Comparison of ENCODE assay signal across 18 mouse cellular contexts in genomic region chr17:75368580-75368979, GRCm38 (mm10).
A peak's percentile ranks its signal among the peaks of the same experiment; 100 is the strongest.
DNase-seq lines count a peak whose midpoint lies in the region; ATAC-seq and TF ChIP-seq lines count a peak whose summit lies in the region.
"Had no signal": no experiment of that assay in that cellular context is flagged by ENCODE, and none has a peak within 500 bp of the region (broad histone marks: within the 10 kb centered on the region; RNA-seq: fewer than 3 reads in every experiment).

No protein-coding gene starts in this region.

- H3K4me2 ChIP-seq in heart, embryonic 12.5 days, result no peak overlapping the region
- no peak overlapping the region for H3K4me2 ChIP-seq in lung, postnatal 0 days (replicated peaks; ENCODE audit: low read depth, low read length)
- H3K4me2 ChIP-seq in stomach, postnatal 0 days (replicated peaks; ENCODE audit: low read depth), result no peak overlapping the region
- no peak overlapping the region for H3K4me2 ChIP-seq in neural tube, embryonic 15.5 days
- H3K4me2 ChIP-seq: heart, embryonic 15.5 days; hindbrain, embryonic 13.5 days; liver, embryonic 15.5 days; midbrain, embryonic 13.5 days had no signal

- no peak overlapping the region for H3K9ac ChIP-seq in heart, embryonic 12.5 days
- no peak overlapping the region for H3K9ac ChIP-seq in lung, postnatal 0 days (replicated peaks; ENCODE audit: low read depth)
- H3K9ac ChIP-seq in stomach, postnatal 0 days (ENCODE audit: low read length), result no peak overlapping the region
- H3K9ac ChIP-seq in neural tube, embryonic 15.5 days (replicated peaks), result no peak overlapping the region
- H3K9ac ChIP-seq: forebrain, postnatal 0 days; heart, embryonic 15.5 days; hindbrain, embryonic 13.5 days; liver, embryonic 15.5 days; midbrain, embryonic 13.5 days had no signal

- H3K9me3 ChIP-seq in heart, embryonic 12.5 days (replicated peaks), result no peaks in the 10 kb centered on the region
- H3K9me3 ChIP-seq in lung, postnatal 0 days (ENCODE audit: low read length), result no peaks in the 10 kb centered on the region
- H3K9me3 ChIP-seq in stomach, postnatal 0 days (ENCODE audit: control insufficient read depth, low read length), result no peaks in the 10 kb centered on the region
- H3K9me3 ChIP-seq in neural tube, embryonic 15.5 days (replicated peaks), result no peaks in the 10 kb centered on the region
- H3K9me3 ChIP-seq: heart, embryonic 15.5 days; hindbrain, embryonic 13.5 days; liver, embryonic 15.5 days; midbrain, embryonic 13.5 days had no signal

- peak; percentile 51; the same call in 1 of the 2 replicates for TF ChIP-seq EP300 in lung, postnatal 0 days (IDR thresholded peaks at IDR 0.05)
- no peak for TF ChIP-seq EP300 in stomach, postnatal 0 days (optimal IDR thresholded peaks at IDR 0.05)

- 0 out of 2 replicates have a peak, but pooled peaks cover 2% of the 10 kb centered on the region for H3K4me1 ChIP-seq in heart, embryonic 12.5 days (replicated peaks)
- peaks cover 4% of the 10 kb centered on the region; the same call in 1 of the 2 replicates for H3K4me1 ChIP-seq in lung, adult 2 months (ENCODE audit: control insufficient read depth, insufficient read depth, low read length)
- no peaks in the 10 kb centered on the region for H3K4me1 ChIP-seq in lung, postnatal 0 days (ENCODE audit: insufficient read depth, low read depth, low read length)
- no peaks in the 10 kb centered on the region for H3K4me1 ChIP-seq in stomach, postnatal 0 days (replicated peaks; ENCODE audit: control insufficient read depth, insufficient read depth)
- H3K4me1 ChIP-seq in neural tube, embryonic 15.5 days, result no peaks in the 10 kb centered on the region
- H3K4me1 ChIP-seq: heart, embryonic 15.5 days; hindbrain, embryonic 13.5 days; liver, embryonic 15.5 days; midbrain, embryonic 13.5 days had no signal

- H3K36me3 ChIP-seq in heart, embryonic 12.5 days, result peaks cover 44% of the 10 kb centered on the region
- H3K36me3 ChIP-seq in lung, postnatal 0 days (ENCODE audit: insufficient read depth, low read length), result no peaks in the 10 kb centered on the region; the same call in 1 of the 2 replicates
- no peaks in the 10 kb centered on the region for H3K36me3 ChIP-seq in stomach, postnatal 0 days (ENCODE audit: control insufficient read depth, insufficient read depth, low read length)
- H3K36me3 ChIP-seq in neural tube, embryonic 15.5 days, result no peaks in the 10 kb centered on the region
- H3K36me3 ChIP-seq: hindbrain, embryonic 13.5 days; liver, embryonic 15.5 days; midbrain, embryonic 13.5 days had no signal

- H3K27me3 ChIP-seq in heart, embryonic 12.5 days (replicated peaks), result no peaks in the 10 kb centered on the region
- no peaks in the 10 kb centered on the region for H3K27me3 ChIP-seq in lung, postnatal 0 days (replicated peaks; ENCODE audit: insufficient read depth, low read length)
- H3K27me3 ChIP-seq in stomach, postnatal 0 days (ENCODE audit: control insufficient read depth, insufficient read depth, low read length), result no peaks in the 10 kb centered on the region
- no peaks in the 10 kb centered on the region for H3K27me3 ChIP-seq in neural tube, embryonic 15.5 days (replicated peaks)
- H3K27me3 ChIP-seq: heart, embryonic 15.5 days; hindbrain, embryonic 13.5 days; liver, embryonic 15.5 days; midbrain, embryonic 13.5 days had no signal

- 71% methylated on average over 5 of the region's 5 CpGs for WGBS in heart, embryonic 12.5 days
- WGBS in lung, adult 2 months, result 55% methylated on average over 5 of the region's 5 CpGs
- 42% methylated on average over 5 of the region's 5 CpGs for WGBS in lung, postnatal 0 days
- WGBS in stomach, postnatal 0 days, result 59% methylated on average over 5 of the region's 5 CpGs
- WGBS in neural tube, embryonic 15.5 days, result 67% methylated on average over 5 of the region's 5 CpGs

- TF ChIP-seq POLR2A in lung, adult 2 months (IDR thresholded peaks at IDR 0.05; ENCODE audit: borderline replicate concordance, extremely low read depth, low read depth, low read length), result no peak

- no peak for TF ChIP-seq CTCF in lung, adult 2 months (IDR thresholded peaks at IDR 0.05; ENCODE audit: insufficient read depth, low read length)
- TF ChIP-seq CTCF in lung, postnatal 0 days (IDR thresholded peaks at IDR 0.05), result no peak
- TF ChIP-seq CTCF in stomach, postnatal 0 days (IDR thresholded peaks at IDR 0.05; ENCODE audit: low read depth), result no peak

- no peak overlapping the region for H3K4me3 ChIP-seq in heart, embryonic 12.5 days
- H3K4me3 ChIP-seq in lung, adult 2 months (replicated peaks; ENCODE audit: extremely low read depth, low read depth, low read length), result no peak overlapping the region
- H3K4me3 ChIP-seq in lung, postnatal 0 days (ENCODE audit: low read depth, low read length), result no peak overlapping the region
- H3K4me3 ChIP-seq in stomach, postnatal 0 days (ENCODE audit: low read depth, low read length), result no peak overlapping the region
- no peak overlapping the region for H3K4me3 ChIP-seq in neural tube, embryonic 15.5 days (replicated peaks)
- H3K4me3 ChIP-seq: heart, adult 2 months; heart, embryonic 15.5 days; hindbrain, embryonic 13.5 days; layer of hippocampus, adult 2 months; liver, embryonic 15.5 days; midbrain, embryonic 13.5 days had no signal

- peak; percentile 55 for DNase-seq in heart, adult 11 months
- DNase-seq in lung, adult 18-20 months, result peak; percentile 28 to 58
- no peak for DNase-seq in lung, adult 2 months
- DNase-seq in lung, postnatal 0 days (ENCODE audit: low spot score), result peak; percentile 82
- no peak for DNase-seq in stomach, postnatal 0 days (ENCODE audit: low spot score)
- no peak for DNase-seq in cerebellum, adult 8-10 months
- DNase-seq: cerebellum, adult 9-11 months; forebrain, postnatal 0 days had no signal

- ATAC-seq in heart, embryonic 12.5 days (ENCODE audit: insufficient number of reproducible peaks, low FRiP score), result no peak
- ATAC-seq in lung, postnatal 0 days, result peak; percentile 79
- ATAC-seq in stomach, postnatal 0 days (ENCODE audit: low FRiP score, low TSS enrichment), result 0 out of 2 replicates have a peak, but pooled peaks have one; percentile 40
- ATAC-seq in neural tube, embryonic 15.5 days (ENCODE audit: low FRiP score), result no peak
- ATAC-seq: forebrain, postnatal 0 days; inflammation-experienced regulatory T-cells, adult 6 months; midbrain, embryonic 13.5 days had no signal

- H3K27ac ChIP-seq in heart, embryonic 12.5 days (ENCODE audit: poor library complexity, severe bottlenecking), result no peak overlapping the region
- H3K27ac ChIP-seq in lung, postnatal 0 days (ENCODE audit: low read length), result no peak overlapping the region
- H3K27ac ChIP-seq in stomach, postnatal 0 days (replicated peaks), result no peak overlapping the region
- no peak overlapping the region for H3K27ac ChIP-seq in neural tube, embryonic 15.5 days (replicated peaks)
- H3K27ac ChIP-seq: heart, adult 2 months; heart, embryonic 15.5 days; hindbrain, embryonic 13.5 days; kidney, postnatal 0 days; layer of hippocampus, adult 2 months; liver, embryonic 15.5 days; midbrain, embryonic 13.5 days had no signal

Comparison
In these comparisons a context has a peak if more than half of its experiments do, and no peak if none do; other contexts are left out.
1. DNase-seq: peak in heart, adult 11 months (single experiment), lung, adult 18-20 months (2 of 2) and lung, postnatal 0 days (single experiment); none in lung, adult 2 months (single experiment), stomach, postnatal 0 days (single experiment) and cerebellum, adult 8-10 months (single experiment).
2. ATAC-seq: peak in lung, postnatal 0 days (single experiment) and stomach, postnatal 0 days (single experiment); none in heart, embryonic 12.5 days (single experiment) and neural tube, embryonic 15.5 days (single experiment).